Mouse (Mus musculus): Measurements from ENCODE around the gene Gm3043. TPM values are rescaled to one million over a fixed set of nuclear protein-coding genes. Genes with fewer than 3 reads are reported as not detected.
"Not testable (repeated sequence)": the region's sequence is repeated elsewhere in the genome, so short reads cannot be mapped to it uniquely, and the experiment has no call there.

Gm3043 gene
- not detected in 2 replicates for polyA plus RNA-seq (2015; fragmentation: Nextera tagmentation; extraction: Ambion mirVana)

DNA sequence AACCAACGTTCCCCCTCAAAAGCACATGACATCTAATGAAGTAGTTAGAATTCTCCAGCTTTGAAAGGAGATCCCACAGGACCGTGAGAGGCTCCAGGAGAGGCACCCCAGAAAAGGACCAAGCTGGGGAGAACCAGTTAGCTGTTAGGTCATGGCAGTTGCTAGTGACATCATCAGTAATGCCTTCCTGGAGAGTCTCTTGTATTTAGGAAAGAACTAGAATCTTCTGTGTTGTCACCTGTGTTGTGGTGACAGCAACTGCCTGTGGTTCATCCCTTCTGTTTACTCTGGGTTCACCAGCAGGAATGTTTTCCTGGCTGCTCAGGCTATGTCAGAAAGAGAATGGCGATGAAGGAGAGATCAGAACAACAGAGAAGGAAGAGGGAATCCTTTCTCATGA is at the start of gene Gm3043:
Gene Gm3043 (plus strand): TSS at position 301 of the 400 bp plus-strand sequence.
- H3K9me3 ChIP-seq (ENCODE audit: control insufficient read depth, low read length); H3K27ac ChIP-seq (ENCODE audit: low read length); ATAC-seq; H3K4me3 ChIP-seq (ENCODE audit: low read length); H3K9ac ChIP-seq (ENCODE audit: low read depth, low read length); H3K27me3 ChIP-seq (replicated peaks; ENCODE audit: control insufficient read depth, insufficient read depth, low read length); H3K4me1 ChIP-seq (ENCODE audit: control insufficient read depth, insufficient read depth, low read length); H3K4me2 ChIP-seq (ENCODE audit: low read depth, low read length); H3K36me3 ChIP-seq (ENCODE audit: control insufficient read depth, insufficient read depth, low read length): not testable (repeated sequence)
- no CpG with 5 or more reads among the region's 3 CpGs for WGBS

DNA sequence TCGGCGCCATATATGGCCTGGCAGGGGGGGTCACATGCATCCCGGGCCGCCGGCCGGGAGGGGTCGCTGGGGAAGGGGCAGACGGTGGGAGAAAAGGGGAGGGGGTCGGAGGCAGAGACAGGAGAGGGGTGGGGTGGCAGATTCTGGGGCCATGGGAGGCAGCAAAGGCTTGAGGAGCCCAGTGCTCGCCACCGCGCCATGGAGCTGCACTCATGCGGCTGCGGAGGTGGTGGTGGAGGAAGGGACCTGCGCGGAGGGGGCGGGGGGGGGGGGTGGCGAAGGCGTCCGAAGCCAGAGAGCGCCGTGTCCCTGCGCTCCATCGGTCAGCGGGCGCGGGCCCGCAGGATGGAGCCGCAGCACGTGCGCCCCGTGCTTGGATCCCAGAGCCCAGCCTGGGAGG is 36.9 kb upstream of the Gm3043 start, which contains the start of gene Gm3020:
Gene Gm3020 (plus strand): TSS at position 301 of the 400 bp plus-strand sequence.
- not testable (repeated sequence) for H3K4me2 ChIP-seq (ENCODE audit: low read depth, low read length); H3K9ac ChIP-seq (ENCODE audit: low read depth, low read length); H3K36me3 ChIP-seq (ENCODE audit: control insufficient read depth, insufficient read depth, low read length); H3K9me3 ChIP-seq (ENCODE audit: control insufficient read depth, low read length); H3K4me3 ChIP-seq (ENCODE audit: low read length); ATAC-seq; H3K4me1 ChIP-seq (ENCODE audit: control insufficient read depth, insufficient read depth, low read length); H3K27ac ChIP-seq (ENCODE audit: low read length); H3K27me3 ChIP-seq (replicated peaks; ENCODE audit: control insufficient read depth, insufficient read depth, low read length)
- no CpG with 5 or more reads among the region's 32 CpGs for WGBS

Other genes with a start within 250 kb of the Gm3043 start
- gene Gm10408, start 239.4 kb upstream of the Gm3043 start, polyA plus RNA-seq (2015; fragmentation: Nextera tagmentation; extraction: Ambion mirVana): not detected in 2 replicates
- gene Gm3012, start 54.3 kb upstream of the Gm3043 start, polyA plus RNA-seq (2015; fragmentation: Nextera tagmentation; extraction: Ambion mirVana): not detected in 2 replicates
- 0.42 and 0.56 TPM in 2 replicates for gene Gm3020, start 36.8 kb upstream of the Gm3043 start, polyA plus RNA-seq (2015; fragmentation: Nextera tagmentation; extraction: Ambion mirVana)
- not detected in 2 replicates for gene Gm3002, start 121.3 kb downstream of the Gm3043 start, polyA plus RNA-seq (2015; fragmentation: Nextera tagmentation; extraction: Ambion mirVana)
- gene Gm3033, start 157.5 kb downstream of the Gm3043 start, polyA plus RNA-seq (2015; fragmentation: Nextera tagmentation; extraction: Ambion mirVana): not detected in 2 replicates
- gene Gm2916, start 195.4 kb downstream of the Gm3043 start, polyA plus RNA-seq (2015; fragmentation: Nextera tagmentation; extraction: Ambion mirVana): not detected in 2 replicates
- not detected in 2 replicates for gene Gm3029, start 243.0 kb downstream of the Gm3043 start, polyA plus RNA-seq (2015; fragmentation: Nextera tagmentation; extraction: Ambion mirVana)

All from intestine, embryonic 16.5 days (tissue).